Mouse (Mus musculus): ENCODE measurements around the gene Oca2. TPM values are rescaled to one million over a fixed set of nuclear protein-coding genes. Genes with fewer than 3 reads are reported as not detected.

The Oca2 gene
- total RNA-seq, 1 experiment: not detected

GRCm38 (mm10) chr7:56304408-56304807, 64.8 kb downstream of the Oca2 start:
- no peak overlapping the region for H3K4me3 ChIP-seq (ENCODE audit: insufficient read depth in 1 of 2, low read depth in 1 of 2, low read length in 2 of 2, poor library complexity in 1 of 2, severe bottlenecking in 1 of 2)
- no peak overlapping the region for H3K9ac ChIP-seq (ENCODE audit: insufficient read depth, low read depth, low read length, poor library complexity, severe bottlenecking)
- no peaks in the 10 kb centered on the region for H3K4me1 ChIP-seq (ENCODE audit: control insufficient read depth in 2 of 2, insufficient read depth in 2 of 2, low read length in 2 of 2, poor library complexity in 1 of 2)
- no peak overlapping the region for H3K27ac ChIP-seq (ENCODE audit: insufficient read depth, low read depth, low read length, poor library complexity, severe bottlenecking)
- TF ChIP-seq ZC3H11A (IDR thresholded peaks at IDR 0.05; ENCODE audit: borderline replicate concordance, low read depth, low read length) (no peak), HCFC1 (IDR thresholded peaks at IDR 0.05; ENCODE audit: borderline replicate concordance, insufficient read depth, low read length) (no peak), MAFK (IDR thresholded peaks at IDR 0.05; ENCODE audit: insufficient read depth, low read depth, low read length) (no peak), ZNF384 (IDR thresholded peaks at IDR 0.05; ENCODE audit: low read depth, low read length) (no peak), CHD2 (IDR thresholded peaks at IDR 0.05; ENCODE audit: low read depth, low read length) (no peak)
- no peak for DNase-seq (ENCODE audit: low read depth, low spot score)
- H3K9me3 ChIP-seq (ENCODE audit: control insufficient read depth, insufficient read depth, low read depth, low read length): no peaks in the 10 kb centered on the region
- in situ Hi-C loops (cut with MboI; ENCODE audit: low sequenced_read_pairs in 2 of 2, unreplicated experiment in 2 of 2): no loop called here
- no peaks in the 10 kb centered on the region for H3K36me3 ChIP-seq (ENCODE audit: control insufficient read depth, insufficient read depth, low read length, poor library complexity, severe bottlenecking)

- Histone ChIP-seq H3K27ac (ENCODE audit: insufficient read depth, low read depth, low read length, poor library complexity, severe bottlenecking) (no peak overlapping the region), H3K36me3 (ENCODE audit: control insufficient read depth, insufficient read depth, low read length, poor library complexity, severe bottlenecking) (no peaks in the 10 kb centered on the region), H3K4me3 (ENCODE audit: insufficient read depth in 1 of 2, low read depth in 1 of 2, low read length in 2 of 2, poor library complexity in 1 of 2, severe bottlenecking in 1 of 2) (no peak overlapping the region), H3K9me3 (ENCODE audit: control insufficient read depth, insufficient read depth, low read depth, low read length) (no peaks in the 10 kb centered on the region), H3K4me1 (ENCODE audit: control insufficient read depth in 2 of 2, insufficient read depth in 2 of 2, low read length in 2 of 2, poor library complexity in 1 of 2) (no peaks in the 10 kb centered on the region), H3K9ac (ENCODE audit: insufficient read depth, low read depth, low read length, poor library complexity, severe bottlenecking) (no peak overlapping the region)
- in situ Hi-C loops (cut with MboI; ENCODE audit: low sequenced_read_pairs in 2 of 2, unreplicated experiment in 2 of 2): no loop called here
- TF ChIP-seq HCFC1 (IDR thresholded peaks at IDR 0.05; ENCODE audit: borderline replicate concordance, insufficient read depth, low read length) (no peak), MAFK (IDR thresholded peaks at IDR 0.05; ENCODE audit: insufficient read depth, low read depth, low read length) (no peak), ZC3H11A (IDR thresholded peaks at IDR 0.05; ENCODE audit: borderline replicate concordance, low read depth, low read length) (no peak), ZNF384 (IDR thresholded peaks at IDR 0.05; ENCODE audit: low read depth, low read length) (no peak), CHD2 (IDR thresholded peaks at IDR 0.05; ENCODE audit: low read depth, low read length) (no peak)
- no peak for DNase-seq (ENCODE audit: low read depth, low spot score)
These were observed 74.8 kb downstream of the Oca2 start for GRCm38 (mm10) chr7:56314358-56314757.

GRCm38 (mm10) chr7:56315630-56316529, 76.3 kb downstream of the Oca2 start:
- in situ Hi-C loops (cut with MboI; ENCODE audit: low sequenced_read_pairs in 2 of 2, unreplicated experiment in 2 of 2): no loop called here
- Histone ChIP-seq H3K9me3 (ENCODE audit: control insufficient read depth, insufficient read depth, low read depth, low read length) (no peaks in the 10 kb centered on the region), H3K36me3 (ENCODE audit: control insufficient read depth, insufficient read depth, low read length, poor library complexity, severe bottlenecking) (no peaks in the 10 kb centered on the region), H3K4me1 (ENCODE audit: control insufficient read depth in 2 of 2, insufficient read depth in 2 of 2, low read length in 2 of 2, poor library complexity in 1 of 2) (no peaks in the 10 kb centered on the region), H3K4me3 (ENCODE audit: insufficient read depth in 1 of 2, low read depth in 1 of 2, low read length in 2 of 2, poor library complexity in 1 of 2, severe bottlenecking in 1 of 2) (no peak overlapping the region), H3K27ac (ENCODE audit: insufficient read depth, low read depth, low read length, poor library complexity, severe bottlenecking) (no peak overlapping the region), H3K9ac (ENCODE audit: insufficient read depth, low read depth, low read length, poor library complexity, severe bottlenecking) (no peak overlapping the region)
- no peak for DNase-seq (ENCODE audit: low read depth, low spot score)
- no peak for TF ChIP-seq ZC3H11A (IDR thresholded peaks at IDR 0.05; ENCODE audit: borderline replicate concordance, low read depth, low read length)
- no peak for TF ChIP-seq CHD2 (IDR thresholded peaks at IDR 0.05; ENCODE audit: low read depth, low read length)

GRCm38 (mm10) chr7:56327738-56328137, 88.2 kb downstream of the Oca2 start:
- Histone ChIP-seq H3K9me3 (ENCODE audit: control insufficient read depth, insufficient read depth, low read depth, low read length) (no peaks in the 10 kb centered on the region), H3K27ac (ENCODE audit: insufficient read depth, low read depth, low read length, poor library complexity, severe bottlenecking) (no peak overlapping the region), H3K4me3 (ENCODE audit: insufficient read depth in 1 of 2, low read depth in 1 of 2, low read length in 2 of 2, poor library complexity in 1 of 2, severe bottlenecking in 1 of 2) (no peak overlapping the region), H3K9ac (ENCODE audit: insufficient read depth, low read depth, low read length, poor library complexity, severe bottlenecking) (no peak overlapping the region), H3K36me3 (ENCODE audit: control insufficient read depth, insufficient read depth, low read length, poor library complexity, severe bottlenecking) (no peaks in the 10 kb centered on the region), H3K4me1 (ENCODE audit: control insufficient read depth in 2 of 2, insufficient read depth in 2 of 2, low read length in 2 of 2, poor library complexity in 1 of 2) (no peaks in the 10 kb centered on the region)
- in situ Hi-C loops (cut with MboI; ENCODE audit: low sequenced_read_pairs in 2 of 2, unreplicated experiment in 2 of 2): no loop called here
- DNase-seq (ENCODE audit: low read depth, low spot score): peak; percentile 27
- TF ChIP-seq ZC3H11A (IDR thresholded peaks at IDR 0.05; ENCODE audit: borderline replicate concordance, low read depth, low read length) (0 out of 2 replicates have a peak, but pooled peaks have one; percentile 10), MAFK (IDR thresholded peaks at IDR 0.05; ENCODE audit: insufficient read depth, low read depth, low read length) (no peak), HCFC1 (IDR thresholded peaks at IDR 0.05; ENCODE audit: borderline replicate concordance, insufficient read depth, low read length) (no peak)

Data from ES-E14 (cell line).